In genomic region chr4:140946580-140947205, GRCm38 (mm10) we compare ENCODE assay signal across 18 mouse cellular contexts. TPM values are rescaled to one million over a fixed set of nuclear protein-coding genes. Genes with fewer than 3 reads are reported as not detected.
DNase-seq lines count a peak whose midpoint lies in the region; ATAC-seq and TF ChIP-seq lines count a peak whose summit lies in the region.
"Had no signal": no experiment of that assay in that cellular context is flagged by ENCODE, and none has a peak within 500 bp of the region (broad histone marks: within the 10 kb centered on the region; RNA-seq: fewer than 3 reads in every experiment).

No protein-coding gene starts in this region.

- no peak for TF ChIP-seq CTCF in bone marrow, adult 2 months (IDR thresholded peaks at IDR 0.05; ENCODE audit: control insufficient read depth, insufficient read depth, low read length)

- peak; percentile 29 for ATAC-seq in kidney, embryonic 14.5 days (ENCODE audit: low FRiP score, low TSS enrichment)
- ATAC-seq: forebrain, embryonic 16.5 days had no signal

- H3K27me3 ChIP-seq in kidney, embryonic 14.5 days (ENCODE audit: control insufficient read depth, insufficient read depth, low read length) = no peaks in the 10 kb centered on the region

- DNase-seq in kidney, adult 18-20 months = no peak
- peak; percentile 25 for DNase-seq in thymus, postnatal 0 days (ENCODE audit: low spot score)
- DNase-seq in thymus, postnatal 25 days = no peak
- DNase-seq in layer of hippocampus, postnatal 14 days (ENCODE audit: low spot score in 2 of 2) = no peak
- DNase-seq in heart, adult 18-20 months = no peak
- DNase-seq: adrenal gland, adult 8-10 months; cerebellum, adult 9-11 months; embryo, embryonic 11 days; heart, postnatal 10 days; layer of hippocampus, postnatal 36 days; midbrain, embryonic 14.5 days; right cerebral cortex, postnatal 14 days had no signal

- peaks cover 8% of the 10 kb centered on the region; the same call in 1 of the 2 replicates for H3K4me1 ChIP-seq in kidney, embryonic 14.5 days (ENCODE audit: control insufficient read depth, insufficient read depth, low read length)
- H3K4me1 ChIP-seq in bone marrow, adult 2 months (ENCODE audit: control insufficient read depth, insufficient read depth, low read length) = peaks cover 9% of the 10 kb centered on the region

- no peak overlapping the region for H3K4me2 ChIP-seq in kidney, embryonic 14.5 days (replicated peaks; ENCODE audit: low read depth, low read length)

- no peaks in the 10 kb centered on the region for H3K9me3 ChIP-seq in kidney, embryonic 14.5 days (ENCODE audit: control insufficient read depth, low read length)

- TF ChIP-seq POLR2A in bone marrow, adult 2 months (IDR thresholded peaks at IDR 0.05; ENCODE audit: borderline replicate concordance, control insufficient read depth, low read depth, low read length) = no peak

- peak overlapping the region; percentile 17; the same call in 1 of the 2 replicates for H3K27ac ChIP-seq in kidney, embryonic 14.5 days (ENCODE audit: low read depth, low read length)
- H3K27ac ChIP-seq in bone marrow, adult 2 months (ENCODE audit: control insufficient read depth, insufficient read depth, low read depth, low read length, poor library complexity) = peak overlapping the region; percentile 21
- H3K27ac ChIP-seq: heart, embryonic 10.5 days; kidney, postnatal 0 days; liver, embryonic 14.5 days had no signal

- no peaks in the 10 kb centered on the region for H3K36me3 ChIP-seq in kidney, embryonic 14.5 days (ENCODE audit: control insufficient read depth, insufficient read depth, low read length)
- H3K36me3 ChIP-seq: heart, embryonic 10.5 days had no signal

- WGBS in kidney, embryonic 14.5 days = 48% methylated on average over 14 of the region's 14 CpGs
- 84% methylated on average over 14 of the region's 14 CpGs for WGBS in bone marrow, adult 2 months

- H3K4me3 ChIP-seq in kidney, embryonic 14.5 days (ENCODE audit: low read length) = no peak overlapping the region
- no peak overlapping the region for H3K4me3 ChIP-seq in bone marrow, adult 2 months (replicated peaks; ENCODE audit: control insufficient read depth, low read depth, low read length)
- H3K4me3 ChIP-seq: heart, embryonic 10.5 days had no signal

- H3K9ac ChIP-seq in kidney, embryonic 14.5 days (ENCODE audit: low read depth, low read length) = no peak overlapping the region
- H3K9ac ChIP-seq: liver, embryonic 14.5 days had no signal

RNA-seq across cellular contexts. Expression of gene Sdhb, which starts 14.3 kb away (rescaled TPM):
- polyA plus RNA-seq in kidney, embryonic 14.5 days (2014; fragmentation: Nextera tagmentation; extraction: Ambion mirVana) = 442 and 499 TPM in 2 replicates
- 434 and 468 TPM in 2 replicates for polyA plus RNA-seq in thymus, postnatal 0 days (2015; fragmentation: Nextera tagmentation; extraction: Ambion mirVana)
- polyA plus RNA-seq in bone marrow, adult 2 months (2011; ENCODE audit: insufficient read depth, insufficient read length, low replicate concordance, missing spikeins) = 33.6 and 65.3 TPM in 2 replicates
- 100 to 1,000 TPM; 190 to 198 TPM for total RNA-seq in layer of hippocampus, postnatal 14 days (2021)
- total RNA-seq in heart, adult 18-20 months (2021) = 1,000 to 10,000 TPM; 1,306 to 1,387 TPM

RNA-seq across cellular contexts. Expression of gene Atp13a2, which starts 40.0 kb away (rescaled TPM):
- 26.5 and 39.5 TPM in 2 replicates for polyA plus RNA-seq in kidney, embryonic 14.5 days (2014; fragmentation: Nextera tagmentation; extraction: Ambion mirVana)
- 39.0 and 41.8 TPM in 2 replicates for polyA plus RNA-seq in thymus, postnatal 0 days (2015; fragmentation: Nextera tagmentation; extraction: Ambion mirVana)
- 28.4 and 46.7 TPM in 2 replicates for polyA plus RNA-seq in bone marrow, adult 2 months (2011; ENCODE audit: insufficient read depth, insufficient read length, low replicate concordance, missing spikeins)
- total RNA-seq in layer of hippocampus, postnatal 14 days (2021) = 100 to 1,000 TPM; 206 to 215 TPM
- 10 to 100 TPM; 14.3 to 17.3 TPM for total RNA-seq in heart, adult 18-20 months (2021)

RNA-seq across cellular contexts. Expression of gene Padi2, which starts 40.5 kb away (rescaled TPM):
- polyA plus RNA-seq in kidney, embryonic 14.5 days (2014; fragmentation: Nextera tagmentation; extraction: Ambion mirVana) = 13.9 and 22.6 TPM in 2 replicates
- 13.6 and 14.8 TPM in 2 replicates for polyA plus RNA-seq in thymus, postnatal 0 days (2015; fragmentation: Nextera tagmentation; extraction: Ambion mirVana)
- 5.6 and 11.4 TPM in 2 replicates for polyA plus RNA-seq in bone marrow, adult 2 months (2011; ENCODE audit: insufficient read depth, insufficient read length, low replicate concordance, missing spikeins)
- total RNA-seq in layer of hippocampus, postnatal 14 days (2021) = 10 to 100 TPM; 12.0 to 16.8 TPM
- total RNA-seq in heart, adult 18-20 months (2021) = 1 to 10 TPM in 1 of 2 experiments, under 1 TPM in 1; 0.97 to 1.4 TPM
